Mouse (Mus musculus): ENCODE results near the gene Taar7d.

DNA sequence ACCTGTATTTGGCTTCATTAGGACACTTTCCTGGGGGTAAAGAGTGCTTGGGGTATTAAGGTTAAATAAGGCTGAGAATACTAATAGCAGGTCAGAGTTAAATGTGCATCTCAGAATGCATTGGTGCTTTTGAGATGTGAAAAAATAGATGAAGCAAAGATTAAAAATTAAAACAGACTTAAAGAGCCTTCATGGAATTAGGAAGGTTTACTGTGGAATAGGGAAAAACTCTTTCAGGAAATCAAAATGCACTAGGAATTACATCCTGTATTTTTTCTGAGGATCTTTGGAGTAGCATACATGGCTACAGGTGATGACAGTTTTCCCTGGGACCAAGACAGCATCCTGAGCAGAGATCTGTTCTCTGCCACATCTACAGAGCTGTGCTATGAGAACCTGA lies at the start of gene Taar7d:
- no peak for TF ChIP-seq TBP (conservative IDR thresholded peaks at IDR 0.05; ENCODE audit: low read depth, low read length)
- TF ChIP-seq CTCF (conservative IDR thresholded peaks at IDR 0.05 in 1 of 2, IDR thresholded peaks at IDR 0.05 in 1 of 2; ENCODE audit: low read depth in 2 of 2, low read length in 2 of 2): no peak
- TF ChIP-seq USF2 (conservative IDR thresholded peaks at IDR 0.05; ENCODE audit: low read depth, low read length): no peak
- TF ChIP-seq MAX (IDR thresholded peaks at IDR 0.05; ENCODE audit: low read length): no peak
- no peak for TF ChIP-seq ZKSCAN1 (IDR thresholded peaks at IDR 0.05; ENCODE audit: borderline replicate concordance, low read depth, low read length)
- no peak for TF ChIP-seq POLR2A (IDR thresholded peaks at IDR 0.05; ENCODE audit: low read depth, low read length)
- no peak for TF ChIP-seq HCFC1 (IDR thresholded peaks at IDR 0.05; ENCODE audit: low read depth, low read length)
- no peak for TF ChIP-seq EP300 (IDR thresholded peaks at IDR 0.05; ENCODE audit: low read length)
- TF ChIP-seq CHD2 (IDR thresholded peaks at IDR 0.05; ENCODE audit: low read length): no peak
- no peak for TF ChIP-seq TCF12 (IDR thresholded peaks at IDR 0.05; ENCODE audit: low read depth, low read length)

All from CH12.LX (cell line).